Mouse (Mus musculus): Measurements from ENCODE around the gene Atp5d. TPM values are rescaled to one million over a fixed set of nuclear protein-coding genes. Genes with fewer than 3 reads are reported as not detected.
A peak's percentile ranks its signal among the peaks of the same experiment; 100 is the strongest.

Gene Atp5d
- polyA plus RNA-seq (2016; fragmentation: Nextera tagmentation; extraction: Ambion mirVana) = 379 and 384 TPM in 2 replicates

DNA sequence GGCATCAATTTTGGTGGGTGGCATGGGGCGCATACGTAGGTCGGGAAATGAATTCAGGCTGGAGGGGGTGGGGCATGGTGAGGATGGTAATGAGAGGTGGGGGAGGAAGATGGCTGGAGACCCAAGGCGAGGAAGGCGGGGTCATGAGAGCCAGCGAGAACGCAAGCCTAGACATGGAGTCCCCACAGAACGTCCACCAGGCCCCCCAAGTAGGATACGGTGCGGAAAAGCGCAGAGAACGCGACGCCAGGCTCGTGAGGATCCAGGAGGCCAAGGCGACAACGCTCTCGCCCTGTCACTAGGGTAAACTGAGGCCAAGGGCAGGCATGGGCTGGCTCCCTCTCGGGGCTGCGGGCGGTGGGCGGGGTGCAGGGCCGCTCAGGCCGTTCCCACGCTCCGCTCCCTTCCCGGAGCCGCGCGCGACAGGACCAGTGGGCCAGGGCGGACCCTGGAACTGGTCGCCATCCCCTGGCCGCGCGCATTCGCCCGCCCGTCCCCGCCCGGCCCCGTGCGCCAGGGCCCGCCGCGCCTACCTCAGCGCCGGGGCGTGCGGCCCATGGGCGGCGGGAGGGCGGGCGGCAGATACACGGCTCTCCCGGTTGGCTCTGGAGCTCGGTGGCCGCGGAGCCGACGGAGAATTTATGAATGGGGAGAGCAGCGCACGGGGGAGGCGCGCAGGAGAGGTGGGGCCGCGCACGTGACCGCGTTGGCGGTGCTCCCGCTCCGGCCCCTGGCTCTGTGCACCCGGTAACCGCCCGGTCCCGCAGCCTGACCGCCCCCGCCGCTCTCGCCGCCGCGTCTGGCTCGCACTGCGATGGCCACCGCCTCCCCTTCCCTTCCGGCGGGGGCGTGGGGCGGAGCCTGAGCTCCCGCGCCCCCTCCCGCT lies at the start of gene Atp5d:
Gene Atp5d, plus strand, starts transcription at position 80 of the 886 bp plus-strand sequence.
- peak within 1 kb of the TSS; percentile 95 for H3K4me2 ChIP-seq (replicated peaks)
- peaks cover 38% of the 10 kb centered on the region for H3K27me3 ChIP-seq
- H3K4me1 ChIP-seq = peaks cover 61% of the 10 kb centered on the region
- peak within 1 kb of the TSS; percentile 86 for H3K9ac ChIP-seq (replicated peaks)
- H3K9me3 ChIP-seq = no peaks in the 10 kb centered on the region
- H3K36me3 ChIP-seq = peaks cover 18% of the 10 kb centered on the region
- ATAC-seq (ENCODE audit: low FRiP score, low read depth) = 0 out of 2 replicates have a peak, but pooled peaks have one; percentile 3
- H3K4me3 ChIP-seq = peak within 1 kb of the TSS; percentile 66
- H3K27ac ChIP-seq (replicated peaks) = peak within 1 kb of the TSS; percentile 91
- under 1% methylated on average over 63 of the region's 94 CpGs for WGBS

DNA sequence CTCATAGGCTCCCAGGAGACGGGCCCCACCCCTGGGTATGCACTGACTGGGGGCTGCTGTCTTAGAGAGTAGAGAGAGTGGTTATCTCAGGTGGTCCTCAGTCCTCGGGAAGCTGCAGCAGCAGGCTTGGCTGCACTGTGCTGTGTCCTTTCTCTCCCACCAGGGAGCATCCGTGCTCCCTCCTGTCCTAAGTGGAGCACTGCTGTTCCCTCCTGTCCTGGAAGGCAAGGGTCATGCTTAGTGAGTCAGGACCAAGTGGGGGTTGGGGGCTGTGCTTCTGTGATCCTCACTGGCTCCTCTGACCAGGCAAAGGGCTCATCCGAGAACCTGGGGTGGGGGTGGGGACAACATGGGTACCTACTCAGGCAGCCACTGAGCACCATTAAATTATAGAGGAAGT lies 49.3 kb upstream of the Atp5d start:
- no peak overlapping the region for H3K9ac ChIP-seq (replicated peaks)
- no peaks in the 10 kb centered on the region for H3K27me3 ChIP-seq
- H3K4me3 ChIP-seq = no peak overlapping the region
- H3K27ac ChIP-seq (replicated peaks) = no peak overlapping the region
- H3K4me1 ChIP-seq = no peaks in the 10 kb centered on the region
- no peak for ATAC-seq (ENCODE audit: low FRiP score, low read depth)
- H3K36me3 ChIP-seq = peaks cover 12% of the 10 kb centered on the region; the same call in 1 of the 2 replicates
- 60% methylated on average over 4 of the region's 4 CpGs for WGBS
- H3K9me3 ChIP-seq = no peaks in the 10 kb centered on the region
- no peak overlapping the region for H3K4me2 ChIP-seq (replicated peaks)

DNA sequence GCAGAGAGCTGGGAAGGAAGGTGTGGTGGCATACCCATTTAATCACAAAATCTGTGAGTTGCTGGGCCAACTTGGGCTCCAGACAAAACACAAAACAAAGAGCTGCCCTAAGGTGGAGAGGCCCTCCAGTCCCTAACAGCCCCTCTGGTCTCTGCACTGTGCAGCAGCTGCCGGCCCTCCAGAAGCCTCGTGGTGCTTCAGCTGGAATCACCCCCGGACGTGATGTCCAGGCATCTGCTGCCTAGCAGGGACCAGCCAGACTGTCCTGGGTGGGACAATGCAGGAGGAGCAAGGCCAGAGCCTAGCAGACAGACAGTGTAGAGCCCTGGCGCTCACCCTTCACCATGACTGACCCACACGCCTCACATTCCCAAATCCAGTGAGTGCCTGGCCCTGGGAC lies 46.9 kb upstream of the Atp5d start:
- no peaks in the 10 kb centered on the region for H3K9me3 ChIP-seq
- no peak overlapping the region for H3K27ac ChIP-seq (replicated peaks)
- 98% methylated on average over 6 of the region's 6 CpGs for WGBS
- H3K4me3 ChIP-seq = no peak overlapping the region
- H3K36me3 ChIP-seq = no peaks in the 10 kb centered on the region
- ATAC-seq (ENCODE audit: low FRiP score, low read depth) = no peak
- no peaks in the 10 kb centered on the region for H3K27me3 ChIP-seq
- no peak overlapping the region for H3K9ac ChIP-seq (replicated peaks)
- no peaks in the 10 kb centered on the region for H3K4me1 ChIP-seq
- no peak overlapping the region for H3K4me2 ChIP-seq (replicated peaks)

DNA sequence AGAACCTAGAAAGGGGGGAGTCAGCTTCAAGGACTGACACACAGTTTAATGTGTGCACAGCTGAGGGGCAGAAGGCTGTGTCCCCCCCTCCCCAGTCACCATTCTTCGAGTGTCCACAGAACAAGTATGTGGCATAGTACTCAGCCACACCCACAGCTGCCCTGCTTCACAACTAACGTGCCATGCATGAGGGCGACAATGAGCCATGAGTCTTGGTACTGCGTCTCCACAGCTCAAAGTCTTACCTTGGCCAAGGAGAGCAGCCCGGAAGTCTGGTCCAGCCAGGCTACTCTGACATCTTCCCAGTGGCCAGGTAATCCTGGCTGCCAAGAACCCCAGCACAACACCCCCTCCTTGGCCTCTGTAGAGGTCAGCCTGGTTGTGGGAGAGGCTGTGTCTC lies 45.7 kb upstream of the Atp5d start:
- no peak overlapping the region for H3K4me2 ChIP-seq (replicated peaks)
- no peak overlapping the region for H3K9ac ChIP-seq (replicated peaks)
- peaks cover 8% of the 10 kb centered on the region for H3K4me1 ChIP-seq
- H3K36me3 ChIP-seq = no peaks in the 10 kb centered on the region
- 86% methylated on average over 5 of the region's 5 CpGs for WGBS
- H3K4me3 ChIP-seq = no peak overlapping the region
- H3K9me3 ChIP-seq = no peaks in the 10 kb centered on the region
- no peaks in the 10 kb centered on the region for H3K27me3 ChIP-seq
- H3K27ac ChIP-seq (replicated peaks) = no peak overlapping the region
- ATAC-seq (ENCODE audit: low FRiP score, low read depth) = no peak

DNA sequence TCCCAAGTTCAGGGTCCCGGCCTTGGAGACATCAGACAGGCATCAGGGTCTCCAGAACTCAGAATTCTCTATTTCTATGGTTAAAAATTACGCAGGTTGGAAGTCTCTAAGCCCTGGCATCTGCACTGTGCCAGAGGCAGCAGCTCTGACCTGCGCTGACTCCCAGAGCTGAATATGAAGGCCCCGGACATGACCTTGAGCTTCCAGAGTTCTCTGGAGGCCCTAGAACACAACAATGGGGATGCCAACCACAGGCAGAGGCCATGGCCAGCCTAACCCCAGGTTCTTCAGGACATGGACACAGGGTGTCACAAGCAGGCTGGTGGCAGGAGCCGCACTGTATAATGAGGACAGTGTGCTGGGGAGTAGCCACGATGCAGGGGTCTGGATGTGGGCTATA lies 44.3 kb upstream of the Atp5d start:
- no peak overlapping the region for H3K9ac ChIP-seq (replicated peaks)
- no peaks in the 10 kb centered on the region for H3K9me3 ChIP-seq
- H3K4me2 ChIP-seq (replicated peaks) = no peak overlapping the region
- H3K4me1 ChIP-seq = peaks cover 10% of the 10 kb centered on the region
- no peaks in the 10 kb centered on the region for H3K27me3 ChIP-seq
- H3K36me3 ChIP-seq = no peaks in the 10 kb centered on the region
- ATAC-seq (ENCODE audit: low FRiP score, low read depth) = no peak
- WGBS = 91% methylated on average over 6 of the region's 6 CpGs
- H3K4me3 ChIP-seq = no peak overlapping the region
- H3K27ac ChIP-seq (replicated peaks) = no peak overlapping the region

DNA sequence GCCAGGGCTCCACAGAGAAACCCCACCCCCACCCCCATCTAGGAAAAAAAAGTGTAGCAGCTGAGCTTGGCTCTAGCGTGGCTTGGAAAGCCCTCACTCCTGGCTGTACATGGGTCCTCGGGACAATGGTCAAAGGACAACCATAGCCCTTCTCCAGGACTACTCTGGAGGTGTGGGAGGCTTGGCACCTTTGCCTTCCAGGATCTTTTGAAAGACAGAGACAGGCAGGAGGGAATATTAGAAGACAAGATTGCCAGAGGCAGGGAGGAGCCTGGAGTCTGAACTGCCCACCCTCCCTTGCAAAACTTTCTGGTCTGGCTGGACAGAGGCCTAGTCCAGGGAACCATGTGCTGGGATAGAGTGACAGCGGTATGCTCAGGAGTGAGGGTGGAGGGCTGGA lies 43.7 kb upstream of the Atp5d start:
- no peaks in the 10 kb centered on the region for H3K9me3 ChIP-seq
- no peaks in the 10 kb centered on the region for H3K27me3 ChIP-seq
- H3K27ac ChIP-seq (replicated peaks) = no peak overlapping the region
- H3K4me3 ChIP-seq = no peak overlapping the region
- no peak overlapping the region for H3K4me2 ChIP-seq (replicated peaks)
- H3K9ac ChIP-seq (replicated peaks) = no peak overlapping the region
- peaks cover 10% of the 10 kb centered on the region for H3K4me1 ChIP-seq
- H3K36me3 ChIP-seq = no peaks in the 10 kb centered on the region
- ATAC-seq (ENCODE audit: low FRiP score, low read depth) = no peak
- 83% methylated on average over 3 of the region's 3 CpGs for WGBS

DNA sequence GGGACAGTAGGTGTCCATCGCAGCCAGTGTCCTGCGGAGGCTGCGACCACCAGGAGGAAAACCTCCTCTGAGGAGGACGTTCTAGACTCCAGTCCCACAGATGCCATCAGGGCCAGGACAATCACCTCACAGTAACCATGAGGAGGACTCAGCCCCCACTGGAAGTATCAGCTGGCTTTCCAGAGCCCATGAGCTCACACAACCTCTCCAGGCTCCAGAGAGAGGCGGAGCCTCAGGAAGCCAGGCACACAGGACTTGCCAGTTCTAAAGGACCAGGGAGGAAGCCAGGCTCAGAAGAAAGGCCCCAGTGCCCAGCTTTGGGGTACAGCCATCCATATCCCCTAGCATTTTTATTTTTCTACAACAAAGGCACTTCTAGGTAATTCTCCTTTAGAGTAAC lies 42.9 kb upstream of the Atp5d start:
- no peak overlapping the region for H3K4me2 ChIP-seq (replicated peaks)
- H3K9ac ChIP-seq (replicated peaks) = 0 out of 2 replicates have a peak overlapping the region, but pooled peaks have one; percentile 24
- WGBS = 85% methylated on average over 5 of the region's 5 CpGs
- H3K36me3 ChIP-seq = no peaks in the 10 kb centered on the region
- H3K27ac ChIP-seq (replicated peaks) = no peak overlapping the region
- no peak for ATAC-seq (ENCODE audit: low FRiP score, low read depth)
- H3K27me3 ChIP-seq = no peaks in the 10 kb centered on the region
- no peak overlapping the region for H3K4me3 ChIP-seq
- peaks cover 10% of the 10 kb centered on the region for H3K4me1 ChIP-seq
- no peaks in the 10 kb centered on the region for H3K9me3 ChIP-seq

DNA sequence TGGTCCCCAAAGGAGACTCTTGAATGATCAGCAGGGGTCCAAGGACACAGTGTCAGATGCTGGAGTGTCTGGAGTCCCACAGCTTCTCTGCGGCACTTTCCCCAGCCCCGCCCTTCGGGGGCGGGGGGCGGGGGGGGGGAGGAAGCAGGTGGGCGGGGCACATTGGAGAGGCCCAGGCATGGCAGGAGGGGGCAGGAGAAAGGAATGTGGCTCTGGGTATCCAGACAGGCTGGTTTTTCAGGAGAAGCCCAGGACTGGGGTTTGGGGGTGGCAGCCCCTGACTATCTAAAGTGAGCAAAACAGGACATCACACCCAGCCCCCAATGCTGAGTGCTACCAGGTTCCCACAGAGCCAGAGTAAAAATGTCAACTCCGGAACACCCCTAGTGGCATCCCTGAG lies 41.2 kb upstream of the Atp5d start:
- no peaks in the 10 kb centered on the region for H3K9me3 ChIP-seq
- no peak overlapping the region for H3K4me2 ChIP-seq (replicated peaks)
- peaks cover 18% of the 10 kb centered on the region for H3K4me1 ChIP-seq
- H3K4me3 ChIP-seq = no peak overlapping the region
- H3K36me3 ChIP-seq = no peaks in the 10 kb centered on the region
- H3K9ac ChIP-seq (replicated peaks) = no peak overlapping the region
- no peak overlapping the region for H3K27ac ChIP-seq (replicated peaks)
- H3K27me3 ChIP-seq = no peaks in the 10 kb centered on the region
- WGBS = 24% methylated on average over 6 of the region's 7 CpGs
- no peak for ATAC-seq (ENCODE audit: low FRiP score, low read depth)

DNA sequence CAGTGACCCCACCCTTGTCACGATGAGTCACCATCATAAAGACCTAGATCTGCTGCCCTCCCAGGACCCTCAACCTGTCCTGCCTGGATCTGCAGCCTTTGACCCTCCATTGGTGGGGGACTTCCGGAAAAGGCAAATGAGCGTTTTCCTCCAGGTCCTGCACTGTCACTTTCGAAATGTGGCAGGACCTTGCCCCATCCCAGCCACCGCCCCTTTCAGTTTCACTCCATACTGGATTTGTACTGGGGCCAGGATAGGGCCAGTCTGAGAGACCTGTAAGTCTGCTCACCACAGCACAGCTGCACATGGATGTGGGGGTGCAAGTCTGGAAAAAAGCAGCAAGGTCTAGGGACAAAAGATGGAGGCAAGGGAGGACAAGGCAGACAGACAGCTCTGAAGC lies 39.8 kb upstream of the Atp5d start:
- no peaks in the 10 kb centered on the region for H3K27me3 ChIP-seq
- H3K27ac ChIP-seq (replicated peaks) = no peak overlapping the region
- H3K4me3 ChIP-seq = no peak overlapping the region
- H3K4me1 ChIP-seq = peaks cover 21% of the 10 kb centered on the region
- H3K9ac ChIP-seq (replicated peaks) = no peak overlapping the region
- no peak for ATAC-seq (ENCODE audit: low FRiP score, low read depth)
- no peaks in the 10 kb centered on the region for H3K36me3 ChIP-seq
- no peak overlapping the region for H3K4me2 ChIP-seq (replicated peaks)
- H3K9me3 ChIP-seq = no peaks in the 10 kb centered on the region
- 88% methylated on average over 5 of the region's 5 CpGs for WGBS

DNA sequence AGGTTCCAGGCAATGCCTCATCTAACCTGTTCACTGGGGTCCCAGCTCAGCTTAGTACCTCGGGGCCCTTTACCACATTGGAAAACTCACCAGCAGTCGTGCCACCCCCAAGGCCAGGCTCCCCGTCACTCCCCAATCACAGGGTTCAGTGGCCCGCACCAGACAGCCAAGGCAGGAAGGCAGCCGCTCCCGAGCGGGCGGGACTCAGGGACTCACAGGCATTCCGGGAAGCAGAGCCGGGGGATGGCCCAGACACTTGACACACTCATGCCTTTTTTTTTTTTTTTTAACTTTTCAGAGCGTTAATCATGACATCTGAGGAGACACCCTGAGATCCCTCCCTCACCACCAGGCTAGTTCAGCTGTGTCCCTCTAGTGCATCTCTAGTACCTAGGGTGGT lies 37.5 kb upstream of the Atp5d start:
- H3K36me3 ChIP-seq = no peaks in the 10 kb centered on the region
- no peak overlapping the region for H3K9ac ChIP-seq (replicated peaks)
- no peaks in the 10 kb centered on the region for H3K9me3 ChIP-seq
- no peak overlapping the region for H3K27ac ChIP-seq (replicated peaks)
- no peaks in the 10 kb centered on the region for H3K27me3 ChIP-seq
- WGBS = 65% methylated on average over 11 of the region's 11 CpGs
- peaks cover 21% of the 10 kb centered on the region for H3K4me1 ChIP-seq
- no peak overlapping the region for H3K4me3 ChIP-seq
- ATAC-seq (ENCODE audit: low FRiP score, low read depth) = no peak
- peak overlapping the region; percentile 94; the same call in 1 of the 2 replicates for H3K4me2 ChIP-seq (replicated peaks)

DNA sequence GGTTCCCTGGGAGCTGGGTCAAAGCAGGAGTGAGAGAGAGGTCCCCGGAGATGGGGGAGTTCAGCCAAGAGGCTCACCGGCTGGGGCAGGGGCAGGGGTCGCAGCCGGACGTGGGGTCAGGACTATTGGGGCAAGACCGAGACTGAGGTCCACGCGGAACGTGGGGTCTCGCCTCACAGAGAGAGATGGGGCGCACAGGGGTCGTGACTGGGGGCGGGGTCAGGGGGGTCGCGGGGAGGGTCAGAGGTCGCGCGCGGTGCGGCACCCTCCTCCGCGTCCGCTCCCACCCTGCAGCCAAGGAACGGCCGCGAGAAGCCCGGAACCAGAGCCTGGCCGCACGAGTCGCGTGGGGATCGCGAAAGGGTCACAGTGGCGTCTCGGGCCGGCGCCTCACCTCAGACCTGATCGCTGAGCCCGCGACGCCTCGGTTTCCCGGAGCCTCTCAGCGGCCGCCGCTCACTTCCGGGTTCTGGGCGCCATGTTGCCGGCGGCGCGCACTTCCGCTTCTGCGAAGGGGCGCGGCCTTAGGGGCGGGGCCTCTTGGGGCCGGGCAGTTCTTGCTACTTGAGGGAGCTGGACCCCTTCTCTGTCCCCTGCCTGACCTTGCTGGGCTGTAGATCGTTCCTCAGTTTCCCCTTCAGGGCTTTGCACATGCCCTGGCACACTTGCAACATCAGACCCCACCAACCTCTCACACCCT lies 36.1 kb upstream of the Atp5d start:
- Histone ChIP-seq H3K4me2 (replicated peaks) (peak overlapping the region; percentile 94), H3K9me3 (no peaks in the 10 kb centered on the region), H3K9ac (replicated peaks) (peak overlapping the region; percentile 88), H3K27me3 (0 out of 2 replicates have a peak, but pooled peaks cover 2% of the 10 kb centered on the region), H3K36me3 (no peaks in the 10 kb centered on the region), H3K4me3 (peak overlapping the region; percentile 95), H3K27ac (replicated peaks) (peak overlapping the region; percentile 56), H3K4me1 (peaks cover 17% of the 10 kb centered on the region)
- peak; percentile 92 for ATAC-seq (ENCODE audit: low FRiP score, low read depth)
- WGBS = under 1% methylated on average over 50 of the region's 59 CpGs

DNA sequence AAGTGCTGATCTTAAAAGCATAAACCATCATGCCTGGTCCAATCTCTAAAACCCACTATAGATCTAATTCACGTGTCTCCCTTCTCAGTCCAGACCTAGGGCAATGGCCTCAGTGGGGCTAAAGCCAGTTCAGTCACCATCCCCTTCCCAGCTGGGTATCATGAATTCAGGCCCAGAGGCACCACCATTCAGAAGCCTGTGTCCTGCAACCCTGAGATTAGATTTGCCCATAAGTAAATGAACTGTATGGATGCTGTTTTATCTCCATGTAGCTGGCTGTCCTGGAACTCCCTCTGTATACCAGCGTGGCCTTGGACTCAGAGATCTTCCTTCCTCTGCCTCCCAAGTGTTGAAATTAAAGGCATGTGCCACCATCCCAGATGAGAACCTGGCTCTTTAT lies 35.4 kb upstream of the Atp5d start:
- no peaks in the 10 kb centered on the region for H3K36me3 ChIP-seq
- H3K4me1 ChIP-seq = peaks cover 12% of the 10 kb centered on the region
- peak overlapping the region; percentile 88; the same call in 1 of the 2 replicates for H3K9ac ChIP-seq (replicated peaks)
- ATAC-seq (ENCODE audit: low FRiP score, low read depth) = no peak
- peak overlapping the region; percentile 94 for H3K4me2 ChIP-seq (replicated peaks)
- 83% methylated on average over 2 of the region's 2 CpGs for WGBS
- H3K27ac ChIP-seq (replicated peaks) = peak overlapping the region; percentile 46
- no peaks in the 10 kb centered on the region for H3K9me3 ChIP-seq
- 0 out of 2 replicates have a peak, but pooled peaks cover 8% of the 10 kb centered on the region for H3K27me3 ChIP-seq
- peak overlapping the region; percentile 95; the same call in 1 of the 2 replicates for H3K4me3 ChIP-seq
